Mouse (Mus musculus) ES-Bruce4 (cell line): ENCODE measurements at regions not wholly inside any gene's neighbourhood (a gene's known extent, or its start where the extent isn't known, plus 50 kb on each side); places are given as distances from the start of the nearest gene placed in this dataset.

ENCODE experiments used
- H3K27ac ChIP-seq: 2 replicates; pipeline ENCODE4 v1.5.1; 2012; ENCODE audit warnings: low read length, inconsistent platforms; ENCODE audit not compliant: insufficient read depth
- H3K27me3 ChIP-seq: 2 replicates; pipeline ENCODE4 v1.6.1; 2012; ENCODE audit warnings: mild to moderate bottlenecking, low read length, inconsistent platforms; ENCODE audit not compliant: control insufficient read depth, poor library complexity, insufficient read depth, severe bottlenecking
- H3K36me3 ChIP-seq: 2 replicates; pipeline ENCODE4 v1.6.1; 2012; ENCODE audit warnings: inconsistent platforms, mild to moderate bottlenecking, low read length, moderate library complexity; ENCODE audit not compliant: control insufficient read depth, poor library complexity, insufficient read depth, severe bottlenecking
- H3K4me1 ChIP-seq: one replicate; pipeline ENCODE4 v1.8.1; 2011; ENCODE audit warnings: low read length; ENCODE audit not compliant: control insufficient read depth, insufficient read depth
- H3K4me3 ChIP-seq: 2 replicates; pipeline ENCODE4 v1.5.1; 2011; ENCODE audit warnings: low read depth, mild to moderate bottlenecking, low read length
- H3K9ac ChIP-seq: 2 replicates; pipeline ENCODE4 v1.6.1; 2012; ENCODE audit warnings: low read depth, mild to moderate bottlenecking, inconsistent platforms; ENCODE audit not compliant: poor library complexity, severe bottlenecking
- H3K9me3 ChIP-seq: replicated peaks from 2 replicates; pipeline ENCODE4 v1.6.1; 2012; ENCODE audit warnings: mild to moderate bottlenecking, low read length, inconsistent platforms; ENCODE audit not compliant: control insufficient read depth, poor library complexity, insufficient read depth, severe bottlenecking
- CTCF ChIP-seq: IDR thresholded peaks from one replicate; pipeline ENCODE4 v1.8.1; 2011; ENCODE audit warnings: low read depth, low read length
- EP300 ChIP-seq: IDR thresholded peaks from 2 replicates; pipeline ENCODE4 v1.6.1; 2011; ENCODE audit warnings: low read depth, low read length; ENCODE audit not compliant: insufficient read depth
- POLR2A ChIP-seq: IDR thresholded peaks from one replicate; pipeline ENCODE4 v1.8.1; 2011; ENCODE audit warnings: low read length; ENCODE audit not compliant: insufficient read depth

DNA sequence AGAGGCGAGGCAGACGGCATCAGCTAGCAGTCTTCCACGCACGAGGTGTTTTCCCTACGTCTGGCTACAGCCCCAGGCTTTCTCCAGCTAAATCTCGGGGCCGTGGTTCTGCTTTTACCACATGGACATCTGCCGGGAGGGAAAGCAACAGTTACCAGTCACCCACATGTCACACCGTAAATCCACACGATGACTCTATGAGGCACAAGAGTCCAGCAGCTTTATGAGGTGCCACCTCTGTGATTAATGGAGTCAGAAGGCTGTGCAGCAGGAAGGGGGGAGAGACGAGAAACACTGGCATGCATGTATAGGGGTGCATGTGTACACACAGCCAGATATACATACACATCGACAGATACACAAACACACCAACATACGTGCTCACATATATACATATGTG is 69.6 kb upstream of the Twist2 start:
- H3K9ac ChIP-seq: no peak overlapping the region
- H3K4me1 ChIP-seq: no peaks in the 10 kb centered on the region
- no peak for TF ChIP-seq POLR2A
- no peak for TF ChIP-seq EP300
- TF ChIP-seq CTCF: no peak
- no peaks in the 10 kb centered on the region for H3K27me3 ChIP-seq
- no peak overlapping the region for H3K27ac ChIP-seq
- no peaks in the 10 kb centered on the region for H3K36me3 ChIP-seq
- no peak overlapping the region for H3K4me3 ChIP-seq
- no peaks in the 10 kb centered on the region for H3K9me3 ChIP-seq

DNA sequence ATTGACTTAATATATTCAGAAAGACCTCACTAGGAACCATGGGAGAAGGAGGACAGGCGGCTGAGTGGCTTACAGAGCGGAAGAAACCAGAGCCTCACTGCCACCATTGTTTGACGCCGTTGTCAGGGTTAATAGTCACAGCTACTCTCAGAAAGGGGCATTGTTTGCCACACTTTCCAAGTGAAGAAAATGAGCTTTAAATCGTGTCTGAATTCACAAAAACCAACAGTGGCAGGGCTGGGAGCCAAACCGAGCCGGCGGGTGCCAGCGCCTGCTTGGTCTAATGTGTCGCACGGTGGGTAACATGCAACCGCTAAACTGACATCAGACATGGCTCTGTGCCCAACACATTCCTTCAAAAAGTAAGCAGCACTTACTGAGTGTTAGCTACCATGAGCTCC is 68.8 kb upstream of the Twist2 start:
- Histone ChIP-seq H3K36me3 (no peaks in the 10 kb centered on the region), H3K27me3 (no peaks in the 10 kb centered on the region), H3K4me1 (no peaks in the 10 kb centered on the region), H3K4me3 (no peak overlapping the region), H3K27ac (no peak overlapping the region), H3K9ac (no peak overlapping the region), H3K9me3 (no peaks in the 10 kb centered on the region)
- TF ChIP-seq CTCF: no peak
- no peak for TF ChIP-seq EP300
- no peak for TF ChIP-seq POLR2A

DNA sequence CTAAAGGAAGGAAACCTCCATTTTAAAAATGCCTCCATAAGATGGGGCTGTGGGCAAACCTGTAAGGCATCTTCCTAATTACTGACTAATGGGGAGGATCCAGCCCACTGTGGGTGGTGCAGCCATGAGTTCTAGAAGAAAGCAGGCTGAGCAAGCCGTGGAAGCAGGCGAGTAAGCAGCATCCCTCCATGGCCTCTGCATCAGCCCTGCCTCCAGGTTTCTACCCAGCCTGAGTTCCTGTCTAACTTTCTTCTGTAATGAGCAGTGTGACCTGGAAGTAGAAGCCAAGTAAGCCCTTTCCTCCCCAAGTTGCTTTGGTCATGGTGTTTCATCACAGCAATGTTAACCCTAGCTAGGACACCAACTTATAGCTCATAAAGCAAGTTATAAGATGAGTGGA is 66.5 kb upstream of the Twist2 start:
- Histone ChIP-seq H3K9me3 (no peaks in the 10 kb centered on the region), H3K36me3 (no peaks in the 10 kb centered on the region), H3K4me3 (no peak overlapping the region), H3K4me1 (no peaks in the 10 kb centered on the region), H3K9ac (no peak overlapping the region), H3K27me3 (no peaks in the 10 kb centered on the region), H3K27ac (no peak overlapping the region)
- TF ChIP-seq POLR2A (no peak), EP300 (no peak), CTCF (no peak)

DNA sequence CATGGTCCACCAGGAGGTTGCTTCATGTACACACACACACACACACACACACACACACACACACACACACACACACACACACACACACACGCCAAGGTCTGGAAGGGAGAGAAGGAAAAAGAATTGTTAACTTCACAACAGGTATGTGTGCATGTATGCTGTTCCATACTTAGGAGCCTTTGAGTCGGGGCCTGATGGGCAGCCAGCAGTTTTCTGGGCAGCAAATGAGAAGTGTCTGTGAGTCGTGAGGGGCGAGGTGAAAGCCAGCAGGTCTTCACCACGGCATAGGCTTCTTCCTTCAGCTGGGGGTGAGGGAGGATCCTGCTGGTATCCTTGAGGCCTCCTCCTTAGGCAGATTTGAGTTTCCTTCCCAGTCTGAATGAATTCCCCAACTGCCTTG is 65.8 kb upstream of the Twist2 start:
- TF ChIP-seq CTCF (no peak), EP300 (no peak), POLR2A (no peak)
- Histone ChIP-seq H3K4me1 (no peaks in the 10 kb centered on the region), H3K4me3 (no peak overlapping the region), H3K27me3 (no peaks in the 10 kb centered on the region), H3K36me3 (no peaks in the 10 kb centered on the region), H3K27ac (no peak overlapping the region), H3K9me3 (no peaks in the 10 kb centered on the region), H3K9ac (no peak overlapping the region)

DNA sequence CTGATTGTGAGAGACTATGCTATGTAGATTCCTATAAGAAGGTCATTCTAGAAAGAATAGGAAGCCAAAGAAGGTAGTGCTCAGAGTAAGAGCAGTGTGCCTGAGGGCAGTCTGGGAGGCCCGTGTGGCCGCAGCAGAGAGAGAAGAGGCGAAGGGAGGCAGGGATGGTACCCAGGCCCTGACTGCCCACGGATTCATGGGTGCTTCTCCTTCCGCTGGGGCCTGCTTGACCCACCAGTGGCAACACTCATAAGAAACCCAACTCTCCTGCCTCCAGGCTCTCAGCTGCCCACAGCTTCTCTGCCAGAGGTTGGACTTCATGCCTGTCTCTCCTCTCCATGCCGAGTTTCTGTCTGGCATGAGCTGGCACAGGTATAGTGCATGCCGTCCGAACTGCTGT is 60.6 kb upstream of the Twist2 start:
- no peak for TF ChIP-seq EP300
- no peak for TF ChIP-seq POLR2A
- no peak for TF ChIP-seq CTCF
- no peaks in the 10 kb centered on the region for H3K9me3 ChIP-seq
- H3K9ac ChIP-seq: no peak overlapping the region
- no peaks in the 10 kb centered on the region for H3K4me1 ChIP-seq
- H3K27ac ChIP-seq: no peak overlapping the region
- no peak overlapping the region for H3K4me3 ChIP-seq
- no peaks in the 10 kb centered on the region for H3K36me3 ChIP-seq
- no peaks in the 10 kb centered on the region for H3K27me3 ChIP-seq

DNA sequence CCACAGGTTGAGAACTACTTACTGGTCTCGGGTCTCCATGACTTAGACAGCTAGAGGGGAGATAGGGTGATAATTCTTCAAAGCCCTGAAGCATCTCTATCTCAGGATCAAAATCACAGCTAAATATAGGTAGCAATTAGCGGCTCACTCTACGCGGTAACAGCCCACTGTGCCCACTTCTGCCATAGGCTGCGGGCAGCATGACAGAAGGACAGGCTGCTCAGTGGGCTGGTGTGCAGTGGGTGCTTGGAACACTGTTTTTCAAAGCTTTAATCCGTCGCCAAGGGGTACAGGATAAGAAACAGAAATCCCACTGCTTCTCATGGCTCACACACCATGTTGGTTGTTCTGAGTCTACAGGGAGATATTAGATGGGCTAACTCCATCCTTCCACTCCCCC is 59.2 kb upstream of the Twist2 start:
- no peaks in the 10 kb centered on the region for H3K36me3 ChIP-seq
- H3K9ac ChIP-seq: no peak overlapping the region
- H3K9me3 ChIP-seq: no peaks in the 10 kb centered on the region
- no peak overlapping the region for H3K27ac ChIP-seq
- H3K4me3 ChIP-seq: no peak overlapping the region
- TF ChIP-seq EP300 (no peak), CTCF (no peak), POLR2A (no peak)
- H3K27me3 ChIP-seq: no peaks in the 10 kb centered on the region
- H3K4me1 ChIP-seq: no peaks in the 10 kb centered on the region
